Mouse (Mus musculus) thymus, adult 2 months (tissue): ENCODE measurements around the gene Mras. TPM values are rescaled to one million over a fixed set of nuclear protein-coding genes. Genes with fewer than 3 reads are reported as not detected.

Experiments used
- DNase-seq: peaks from one replicate; pipeline ENCODE4 v3.0.0; 2021
- H3K27ac ChIP-seq: fragments of 200-500 bp; 2 replicates; pipeline ENCODE4 v1.5.1; 2012; ENCODE audit warnings: low read length, control low read depth; ENCODE audit not compliant: control insufficient read depth, insufficient read depth
- H3K27me3 ChIP-seq: fragments of 200-500 bp; 2 replicates; pipeline ENCODE4 v1.6.1; 2012; ENCODE audit warnings: mild to moderate bottlenecking, low read length, moderate library complexity, mixed read lengths; ENCODE audit not compliant: control insufficient read depth, insufficient read depth
- H3K36me3 ChIP-seq: fragments of 200-500 bp; 2 replicates; pipeline ENCODE4 v1.6.1; 2012; ENCODE audit warnings: mild to moderate bottlenecking, low read length, moderate library complexity; ENCODE audit not compliant: control insufficient read depth, insufficient read depth
- H3K4me1 ChIP-seq: fragments of 200-500 bp; replicated peaks from 2 replicates; pipeline ENCODE4 v1.6.1; 2012; ENCODE audit warnings: low read length; ENCODE audit not compliant: control insufficient read depth, insufficient read depth
- H3K4me3 ChIP-seq: fragments of 200-500 bp; 2 replicates; pipeline ENCODE4 v1.5.1; 2012; ENCODE audit warnings: mild to moderate bottlenecking, low read length, control low read depth, moderate library complexity; ENCODE audit not compliant: control insufficient read depth, insufficient read depth
- CTCF ChIP-seq: fragments of 200-500 bp; IDR thresholded peaks from 2 replicates; pipeline ENCODE4 v1.5.1; 2012; ENCODE audit warnings: mild to moderate bottlenecking, control low read depth, low read length, moderate library complexity, borderline replicate concordance; ENCODE audit not compliant: control insufficient read depth, poor library complexity, insufficient read depth; ENCODE audit errors: extremely low read depth
- POLR2A ChIP-seq: fragments of 200-500 bp; IDR thresholded peaks from 2 replicates; pipeline ENCODE4 v1.6.1; 2012; ENCODE audit warnings: mild to moderate bottlenecking, low read length, control low read depth, moderate library complexity; ENCODE audit not compliant: control insufficient read depth, poor library complexity, insufficient read depth; ENCODE audit errors: extremely low read depth
- WGBS: fragments of 180-500 bp; shearing (Covaris S2); methylation state at CpG from one replicate; pipeline ENCODE4 v1.1.7; 2018; 5-methylcytosine and 5-hydroxymethylcytosine counted together
- polyA plus RNA-seq: library from polyadenylated mRNA; depleted of rRNA; stranded (reverse); fragments of >200 nt; gene quantifications from 2 replicates; pipeline ENCODE4 v1.2.3, GENCODE M21; 2012

Gene Mras
- polyA plus RNA-seq, 1 experiment: 14.9 TPM

- peaks cover 3% of the 10 kb centered on the region for H3K4me1 ChIP-seq
- peaks cover 5% of the 10 kb centered on the region; the same call in 1 of the 2 replicates for H3K27me3 ChIP-seq
- H3K4me3 ChIP-seq: no peak overlapping the region
- TF ChIP-seq CTCF (no peak), POLR2A (no peak)
- no peaks in the 10 kb centered on the region for H3K36me3 ChIP-seq
- 95% methylated on average over 5 of the region's 5 CpGs for WGBS
- no peak for DNase-seq
- H3K27ac ChIP-seq: no peak overlapping the region
Measured at GRCm38 (mm10) chr9:99440941-99441340, 3.8 kb upstream of the Mras start.

DNA sequence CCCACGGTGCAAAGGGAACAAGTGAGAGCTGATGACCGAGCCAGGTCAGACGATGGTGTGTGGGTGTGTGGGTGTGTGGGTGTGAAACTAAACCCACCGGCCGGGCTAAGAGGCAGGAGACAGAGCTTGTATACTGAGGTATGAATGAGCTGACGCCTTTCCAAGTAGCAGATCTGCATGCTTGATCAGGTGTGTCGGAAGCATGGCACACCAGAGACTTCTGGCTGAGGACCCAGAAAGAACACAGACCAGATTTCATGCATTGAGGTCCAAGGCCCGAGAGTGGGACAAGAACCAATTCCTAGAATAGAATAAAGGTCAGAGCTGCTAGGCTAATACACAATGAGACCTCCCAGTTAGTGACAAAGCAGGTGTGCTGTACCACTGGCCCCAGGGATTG, 1.9 kb upstream of the Mras start:
- 86% methylated on average over 8 of the region's 8 CpGs for WGBS
- no peak overlapping the region for H3K4me3 ChIP-seq
- H3K36me3 ChIP-seq: no peaks in the 10 kb centered on the region
- H3K4me1 ChIP-seq: peaks cover 3% of the 10 kb centered on the region
- TF ChIP-seq POLR2A (no peak), CTCF (no peak)
- H3K27ac ChIP-seq: no peak overlapping the region
- H3K27me3 ChIP-seq: peaks cover 5% of the 10 kb centered on the region; the same call in 1 of the 2 replicates
- no peak for DNase-seq

GRCm38 (mm10) chr9:99437781-99438565, 792 bp upstream of the Mras start:
- H3K4me3 ChIP-seq: no peak overlapping the region
- peaks cover 3% of the 10 kb centered on the region for H3K4me1 ChIP-seq
- no peaks in the 10 kb centered on the region for H3K36me3 ChIP-seq
- no peak for DNase-seq
- H3K27ac ChIP-seq: no peak overlapping the region
- 92% methylated on average over 12 of the region's 12 CpGs for WGBS
- H3K27me3 ChIP-seq: peaks cover 5% of the 10 kb centered on the region; the same call in 1 of the 2 replicates
- TF ChIP-seq POLR2A: no peak
- TF ChIP-seq CTCF: no peak

DNA sequence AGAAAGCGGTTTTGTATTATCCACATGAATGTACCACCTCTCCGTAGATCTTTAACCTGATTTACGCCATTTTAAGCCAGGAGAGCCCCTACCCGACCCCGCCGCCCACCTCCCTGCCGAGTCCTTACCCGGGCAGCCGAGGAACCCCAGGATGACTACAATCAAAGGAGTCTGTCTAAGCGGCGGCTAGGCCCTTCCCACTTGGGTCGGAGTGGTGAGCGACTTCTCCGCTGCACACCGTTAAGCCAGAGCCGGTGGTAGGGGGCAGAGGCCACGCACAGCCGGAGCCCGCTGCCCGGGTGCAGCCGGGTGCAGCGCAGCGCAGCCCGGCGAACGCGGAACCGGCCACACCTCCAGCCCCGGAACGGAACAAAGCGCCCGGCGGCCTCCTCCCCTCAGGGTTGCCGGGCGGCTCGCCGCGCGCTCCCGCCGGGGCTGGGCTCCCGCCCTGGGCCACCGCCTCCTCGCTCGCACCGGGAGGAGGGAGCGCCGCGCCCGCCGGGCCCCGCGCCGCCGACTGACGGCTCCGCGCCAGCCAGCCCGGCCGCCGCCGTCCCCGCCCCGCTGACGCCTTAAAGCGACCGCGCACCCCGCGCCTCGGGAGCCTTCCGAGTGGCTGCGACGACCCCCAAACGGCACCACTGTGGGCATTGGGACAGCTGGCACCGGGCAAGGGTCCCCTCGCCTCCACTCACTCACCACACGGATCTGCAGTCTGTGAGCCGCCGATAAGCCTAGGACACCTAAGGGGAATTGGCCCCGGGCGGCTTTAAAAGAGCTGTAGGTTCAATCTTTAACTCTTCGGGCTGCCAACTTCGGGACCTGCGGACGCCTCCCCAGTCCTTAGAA, 775 bp downstream of the Mras start:
- peaks cover 3% of the 10 kb centered on the region for H3K4me1 ChIP-seq
- H3K27me3 ChIP-seq: peaks cover 5% of the 10 kb centered on the region; the same call in 1 of the 2 replicates
- H3K4me3 ChIP-seq: peak overlapping the region; percentile 52
- TF ChIP-seq POLR2A: no peak
- TF ChIP-seq CTCF: no peak
- WGBS: 3% methylated on average over 85 of the region's 86 CpGs
- no peaks in the 10 kb centered on the region for H3K36me3 ChIP-seq
- DNase-seq: peak; percentile 31
- H3K27ac ChIP-seq: no peak overlapping the region

DNA sequence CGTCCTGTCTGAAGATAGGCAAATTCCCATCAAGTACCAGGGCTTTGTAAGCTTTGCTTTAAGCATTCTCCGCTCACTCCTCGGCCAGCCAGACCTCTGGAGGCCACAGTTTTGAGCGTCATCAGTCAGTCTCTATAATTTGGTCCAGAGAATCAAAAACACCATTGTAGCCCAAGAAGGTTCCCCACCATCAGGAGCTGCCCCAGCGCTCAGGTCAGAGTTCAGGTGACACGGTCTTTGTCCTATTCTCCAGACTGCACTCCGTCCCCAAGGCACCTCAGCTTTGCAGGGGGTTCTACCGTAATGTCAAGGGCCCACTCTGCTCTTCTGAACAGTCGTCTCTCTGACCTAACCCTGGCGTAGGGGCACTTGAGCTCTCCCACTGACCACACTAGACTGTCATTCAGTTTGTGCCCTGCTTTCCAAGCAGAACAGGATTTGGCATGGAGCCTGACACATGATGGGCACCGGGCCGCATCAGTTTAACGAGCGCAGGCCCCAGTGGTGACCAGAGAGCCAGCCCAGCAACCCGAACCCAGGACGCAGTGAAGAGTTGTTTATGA, 1.5 kb downstream of the Mras start:
- 72% methylated on average over 16 of the region's 16 CpGs for WGBS
- TF ChIP-seq POLR2A (no peak), CTCF (no peak)
- no peak for DNase-seq
- Histone ChIP-seq H3K4me1 (peaks cover 3% of the 10 kb centered on the region), H3K36me3 (no peaks in the 10 kb centered on the region), H3K27me3 (peaks cover 5% of the 10 kb centered on the region; the same call in 1 of the 2 replicates), H3K27ac (no peak overlapping the region), H3K4me3 (peak overlapping the region; percentile 52)
